Mouse (Mus musculus): Measurements from ENCODE around the gene Fbxw18. TPM values are rescaled to one million over a fixed set of nuclear protein-coding genes. Genes with fewer than 3 reads are reported as not detected.
"Not testable (repeated sequence)": the region's sequence is repeated elsewhere in the genome, so short reads cannot be mapped to it uniquely, and the experiment has no call there.

Gene Fbxw18
- polyA plus RNA-seq (2016; fragmentation: Nextera tagmentation; extraction: Ambion mirVana): not detected in 2 replicates

DNA sequence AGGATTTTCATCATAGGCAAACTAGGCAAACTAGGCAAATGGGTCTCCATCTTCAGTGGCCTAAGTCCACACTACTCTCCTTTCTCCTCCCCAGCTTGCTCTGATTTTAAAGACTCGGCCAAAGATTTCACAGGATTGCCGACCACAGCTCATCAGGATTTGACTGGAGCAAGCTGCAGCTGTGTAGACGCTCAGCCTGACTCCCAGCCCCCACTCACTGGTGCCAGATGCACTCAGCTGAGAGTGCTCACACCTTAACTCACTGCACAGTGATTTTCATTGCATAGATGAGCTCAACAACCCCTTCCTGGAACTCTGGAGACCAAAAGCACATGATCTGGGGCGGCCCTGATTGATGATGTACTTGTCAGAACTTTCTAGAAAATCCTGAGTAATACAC is at the start of gene Fbxw18:
TSS of gene Fbxw18 (minus strand) at position 101 of the 400 bp plus-strand sequence.
- H3K9ac ChIP-seq; H3K4me1 ChIP-seq; H3K9me3 ChIP-seq; H3K27ac ChIP-seq; ATAC-seq (ENCODE audit: low FRiP score); H3K4me2 ChIP-seq; H3K4me3 ChIP-seq (replicated peaks); H3K27me3 ChIP-seq; H3K36me3 ChIP-seq (replicated peaks): not testable (repeated sequence)
- WGBS: 75% methylated on average over 4 of the region's 4 CpGs

GRCm38 (mm10) chr9:109745989-109746388 is 43.5 kb upstream of the Fbxw18 start, which contains the start of gene Fbxw26:
Gene Fbxw26 (minus strand): TSS chr9:109746089.
- H3K9me3 ChIP-seq; H3K4me3 ChIP-seq (replicated peaks); H3K9ac ChIP-seq; H3K4me2 ChIP-seq; H3K4me1 ChIP-seq; H3K36me3 ChIP-seq (replicated peaks); ATAC-seq (ENCODE audit: low FRiP score); H3K27me3 ChIP-seq; H3K27ac ChIP-seq: not testable (repeated sequence)
- WGBS: 80% methylated on average over 3 of the region's 3 CpGs

- Histone ChIP-seq H3K27ac (no peak overlapping the region), H3K4me2 (no peak overlapping the region), H3K4me3 (replicated peaks) (no peak overlapping the region), H3K9me3 (no peaks in the 10 kb centered on the region), H3K4me1 (no peaks in the 10 kb centered on the region), H3K36me3 (replicated peaks) (no peaks in the 10 kb centered on the region), H3K27me3 (no peaks in the 10 kb centered on the region), H3K9ac (no peak overlapping the region)
- ATAC-seq (ENCODE audit: low FRiP score): no peak
- WGBS: 7% methylated on average over 1 of the region's 1 CpGs
These were observed 17.2 kb downstream of the Fbxw18 start for GRCm38 (mm10) chr9:109685299-109685698.

DNA sequence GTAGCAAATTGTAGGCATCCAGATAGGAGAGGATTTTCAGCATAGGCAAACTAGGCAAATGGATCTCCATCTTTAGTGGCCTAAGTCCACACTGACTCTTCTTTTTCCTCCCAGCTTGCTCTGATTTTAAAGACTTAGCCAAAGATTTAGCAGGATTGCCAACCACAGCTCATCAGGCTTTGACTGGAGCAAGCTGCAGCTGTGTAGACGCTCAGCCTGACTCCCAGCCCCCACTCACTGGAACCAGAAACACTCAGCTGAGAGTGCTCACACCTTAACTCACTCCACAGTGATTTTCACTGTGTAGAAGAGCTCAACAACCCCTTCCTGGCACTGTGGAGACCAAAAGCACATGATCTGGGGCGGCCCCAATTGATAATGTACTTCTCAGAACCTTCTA is 37.9 kb downstream of the Fbxw18 start, which contains the start of gene Fbxw25:
TSS of gene Fbxw25 (minus strand) at position 101 of the 400 bp plus-strand sequence.
- not testable (repeated sequence) for H3K4me1 ChIP-seq; H3K4me3 ChIP-seq (replicated peaks); ATAC-seq (ENCODE audit: low FRiP score); H3K9ac ChIP-seq; H3K9me3 ChIP-seq; H3K27ac ChIP-seq; H3K36me3 ChIP-seq (replicated peaks); H3K27me3 ChIP-seq; H3K4me2 ChIP-seq
- 77% methylated on average over 2 of the region's 2 CpGs for WGBS

Other genes starting within 250 kb of the Fbxw18 start
- not detected in 2 replicates for gene Fbxw19, start 206.8 kb downstream of the Fbxw18 start, polyA plus RNA-seq (2016; fragmentation: Nextera tagmentation; extraction: Ambion mirVana)
- gene Fbxw15, start 134.4 kb downstream of the Fbxw18 start, polyA plus RNA-seq (2016; fragmentation: Nextera tagmentation; extraction: Ambion mirVana): not detected in 2 replicates
- not detected in 2 replicates for gene Fbxw24, start 76.6 kb downstream of the Fbxw18 start, polyA plus RNA-seq (2016; fragmentation: Nextera tagmentation; extraction: Ambion mirVana)
- gene Fbxw25, start 38.0 kb downstream of the Fbxw18 start, polyA plus RNA-seq (2016; fragmentation: Nextera tagmentation; extraction: Ambion mirVana): not detected in 2 replicates
- gene Fbxw26, start 43.4 kb upstream of the Fbxw18 start, polyA plus RNA-seq (2016; fragmentation: Nextera tagmentation; extraction: Ambion mirVana): not detected in 2 replicates
- not detected in 2 replicates for gene Fbxw27, start 88.0 kb upstream of the Fbxw18 start, polyA plus RNA-seq (2016; fragmentation: Nextera tagmentation; extraction: Ambion mirVana)
- not detected in 2 replicates for gene Spink8, start 109.6 kb upstream of the Fbxw18 start, polyA plus RNA-seq (2016; fragmentation: Nextera tagmentation; extraction: Ambion mirVana)
- gene Nme6, start 130.0 kb upstream of the Fbxw18 start, polyA plus RNA-seq (2016; fragmentation: Nextera tagmentation; extraction: Ambion mirVana): 82.0 and 89.8 TPM in 2 replicates
- 0.61 and 0.91 TPM in 2 replicates for gene Camp, start 146.9 kb upstream of the Fbxw18 start, polyA plus RNA-seq (2016; fragmentation: Nextera tagmentation; extraction: Ambion mirVana)
- 42.1 and 44.3 TPM in 2 replicates for gene Cdc25a, start 172.9 kb upstream of the Fbxw18 start, polyA plus RNA-seq (2016; fragmentation: Nextera tagmentation; extraction: Ambion mirVana)
- gene Map4, start 228.8 kb upstream of the Fbxw18 start, polyA plus RNA-seq (2016; fragmentation: Nextera tagmentation; extraction: Ambion mirVana): 94.5 and 112 TPM in 2 replicates